Mouse (Mus musculus): Measurements from ENCODE around the gene Slc36a2. TPM values are rescaled to one million over a fixed set of nuclear protein-coding genes. Genes with fewer than 3 reads are reported as not detected.
A peak's percentile ranks its signal among the peaks of the same experiment; 100 is the strongest.

The Slc36a2 gene
- polyA plus RNA-seq, 1 experiment from 2014 or later: 2.9 TPM

DNA sequence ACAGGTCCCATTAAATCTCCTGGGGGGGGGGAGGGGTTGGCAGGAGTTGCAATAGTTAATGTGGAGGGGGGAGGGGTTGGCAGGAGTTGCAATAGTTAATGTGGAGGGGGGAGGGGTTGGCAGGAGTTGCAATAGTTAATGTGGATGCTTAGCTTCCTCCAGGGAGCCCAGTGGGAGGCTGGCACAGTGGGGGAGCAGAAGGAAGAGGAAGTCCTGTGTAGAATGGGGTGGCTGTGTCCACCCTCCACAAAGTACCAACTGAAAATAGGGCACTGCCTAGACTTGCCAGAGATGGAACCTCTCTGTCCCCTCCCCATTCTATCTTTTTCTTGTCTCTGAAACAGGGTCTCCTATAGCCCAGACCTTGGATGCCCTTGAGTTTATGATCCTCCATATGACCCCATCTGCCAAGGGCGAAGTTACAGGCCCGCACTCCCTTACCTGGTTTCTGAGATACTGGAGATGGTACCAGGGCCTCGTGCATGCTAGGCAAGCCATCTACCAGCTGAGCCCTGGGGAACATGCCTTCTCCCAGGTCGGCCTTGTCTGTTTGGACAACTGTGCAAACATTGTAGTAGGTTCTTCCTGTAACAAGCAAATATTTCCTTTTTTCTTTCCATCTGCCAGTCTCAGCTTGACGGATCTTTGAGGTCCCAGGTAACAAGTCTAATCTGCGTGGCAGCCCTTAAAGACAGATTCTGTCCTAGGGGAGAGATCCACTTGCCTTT is 24.9 kb upstream of the Slc36a2 start:
- WGBS: 71% methylated on average over 6 of the region's 6 CpGs
- Histone ChIP-seq H3K27me3 (replicated peaks) (peaks cover 8% of the 10 kb centered on the region; the same call in 1 of the 2 replicates), H3K27ac (replicated peaks) (no peak overlapping the region), H3K9me3 (no peaks in the 10 kb centered on the region), H3K9ac (no peak overlapping the region), H3K4me3 (no peak overlapping the region), H3K4me2 (no peak overlapping the region), H3K36me3 (0 out of 2 replicates have a peak, but pooled peaks cover 2% of the 10 kb centered on the region), H3K4me1 (peaks cover 10% of the 10 kb centered on the region)
- no peak for ATAC-seq (ENCODE audit: extremely low read depth, insufficient number of reproducible peaks, low FRiP score, low TSS enrichment)

GRCm38 (mm10) chr11:55209032-55209431 is 24.2 kb upstream of the Slc36a2 start:
- WGBS: 63% methylated on average over 2 of the region's 2 CpGs
- Histone ChIP-seq H3K27me3 (replicated peaks) (peaks cover 8% of the 10 kb centered on the region; the same call in 1 of the 2 replicates), H3K9ac (no peak overlapping the region), H3K4me2 (no peak overlapping the region), H3K4me3 (no peak overlapping the region), H3K4me1 (peaks cover 13% of the 10 kb centered on the region), H3K27ac (replicated peaks) (no peak overlapping the region), H3K36me3 (0 out of 2 replicates have a peak, but pooled peaks cover 2% of the 10 kb centered on the region), H3K9me3 (no peaks in the 10 kb centered on the region)
- ATAC-seq (ENCODE audit: extremely low read depth, insufficient number of reproducible peaks, low FRiP score, low TSS enrichment): no peak

DNA sequence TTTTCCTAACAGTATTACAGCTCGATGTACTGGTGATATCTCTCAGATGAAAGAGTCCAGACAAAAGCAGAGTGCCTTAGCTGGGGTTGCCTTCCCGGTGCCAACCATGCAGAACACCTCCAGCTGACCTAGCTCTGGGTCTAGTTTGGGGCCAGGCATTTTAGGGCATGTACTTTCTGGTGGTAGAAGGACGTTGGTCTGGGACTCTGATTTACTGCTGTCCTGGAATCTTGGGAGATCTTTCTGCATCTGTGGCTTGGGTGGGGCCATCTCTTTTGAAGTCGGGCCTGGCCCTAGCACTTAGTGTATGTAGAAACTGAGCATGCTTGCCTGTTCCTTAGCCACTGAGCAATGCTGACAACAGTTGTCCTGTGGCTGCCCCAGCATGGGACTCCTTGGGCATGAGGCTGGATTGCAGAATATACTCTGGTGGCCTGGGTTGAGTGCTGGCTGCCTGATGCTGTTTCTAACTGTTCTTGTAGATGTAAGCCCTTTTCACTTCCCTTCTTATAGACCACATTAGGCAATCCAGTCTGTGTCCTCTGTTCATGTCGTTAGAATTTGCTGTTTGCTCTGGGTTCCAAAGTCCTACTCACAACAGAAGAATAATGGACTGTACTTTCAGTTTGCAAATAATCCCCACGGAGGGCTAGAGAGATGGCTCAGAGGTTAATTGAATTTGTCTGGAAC is 23.3 kb upstream of the Slc36a2 start:
- WGBS: 55% methylated on average over 6 of the region's 6 CpGs
- H3K36me3 ChIP-seq: 0 out of 2 replicates have a peak, but pooled peaks cover 2% of the 10 kb centered on the region
- H3K9me3 ChIP-seq: no peaks in the 10 kb centered on the region
- H3K27me3 ChIP-seq (replicated peaks): peaks cover 8% of the 10 kb centered on the region; the same call in 1 of the 2 replicates
- H3K4me2 ChIP-seq: no peak overlapping the region
- peaks cover 13% of the 10 kb centered on the region for H3K4me1 ChIP-seq
- no peak overlapping the region for H3K4me3 ChIP-seq
- no peak overlapping the region for H3K9ac ChIP-seq
- no peak for ATAC-seq (ENCODE audit: extremely low read depth, insufficient number of reproducible peaks, low FRiP score, low TSS enrichment)
- no peak overlapping the region for H3K27ac ChIP-seq (replicated peaks)

DNA sequence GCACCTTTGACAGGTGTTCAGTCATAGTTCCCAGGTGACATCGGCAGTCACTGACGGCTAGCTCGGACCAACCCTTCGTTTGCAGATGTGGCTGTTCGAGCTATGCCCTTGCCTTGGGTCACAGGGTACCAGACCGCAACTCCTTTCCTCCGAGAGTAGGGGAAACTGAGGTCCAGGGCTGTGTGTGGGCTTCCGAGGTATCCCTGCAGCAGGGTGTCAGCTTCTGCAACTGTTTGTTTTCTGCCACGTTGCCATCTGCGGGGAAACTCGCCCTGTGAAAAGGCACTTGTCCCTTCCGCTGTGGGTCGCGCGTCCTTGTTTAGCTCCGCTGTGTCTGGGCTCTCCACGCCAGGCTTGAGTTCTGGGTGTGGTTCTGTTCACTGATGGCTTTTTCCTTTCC is 19.7 kb upstream of the Slc36a2 start:
- peak overlapping the region; percentile 81 for H3K4me3 ChIP-seq
- H3K4me2 ChIP-seq: peak overlapping the region; percentile 88
- no peak; the same call in 1 of the 2 replicates for ATAC-seq (ENCODE audit: extremely low read depth, insufficient number of reproducible peaks, low FRiP score, low TSS enrichment)
- no peaks in the 10 kb centered on the region for H3K9me3 ChIP-seq
- no peak overlapping the region for H3K27ac ChIP-seq (replicated peaks)
- H3K9ac ChIP-seq: peak overlapping the region; percentile 86
- WGBS: 5% methylated on average over 17 of the region's 17 CpGs
- H3K36me3 ChIP-seq: no peaks in the 10 kb centered on the region
- H3K27me3 ChIP-seq (replicated peaks): peaks cover 12% of the 10 kb centered on the region; the same call in 1 of the 2 replicates
- H3K4me1 ChIP-seq: peaks cover 9% of the 10 kb centered on the region

- Histone ChIP-seq H3K9me3 (no peaks in the 10 kb centered on the region), H3K4me3 (peak within 1 kb of the TSS; percentile 81), H3K36me3 (no peaks in the 10 kb centered on the region), H3K27ac (replicated peaks) (no peak within 1 kb of the TSS), H3K9ac (peak within 1 kb of the TSS; percentile 86), H3K27me3 (replicated peaks) (peaks cover 12% of the 10 kb centered on the region; the same call in 1 of the 2 replicates), H3K4me2 (peak within 1 kb of the TSS; percentile 88), H3K4me1 (peaks cover 8% of the 10 kb centered on the region)
- WGBS: under 1% methylated on average over 31 of the region's 31 CpGs
- peak; percentile 79 for ATAC-seq (ENCODE audit: extremely low read depth, insufficient number of reproducible peaks, low FRiP score, low TSS enrichment)
Measured at GRCm38 (mm10) chr11:55204159-55204596, 19.3 kb upstream of the Slc36a2 start, which contains the start of gene Slc36a1. TSS of gene Slc36a1 (plus strand) at chr11:55204350.

GRCm38 (mm10) chr11:55197740-55198510 is 13.0 kb upstream of the Slc36a2 start:
- H3K9ac ChIP-seq: no peak overlapping the region
- WGBS: 64% methylated on average over 8 of the region's 8 CpGs
- no peaks in the 10 kb centered on the region for H3K36me3 ChIP-seq
- peaks cover 9% of the 10 kb centered on the region for H3K4me1 ChIP-seq
- H3K27me3 ChIP-seq (replicated peaks): peaks cover 4% of the 10 kb centered on the region; the same call in 1 of the 2 replicates
- no peak for ATAC-seq (ENCODE audit: extremely low read depth, insufficient number of reproducible peaks, low FRiP score, low TSS enrichment)
- no peak overlapping the region for H3K4me3 ChIP-seq
- H3K4me2 ChIP-seq: no peak overlapping the region
- H3K9me3 ChIP-seq: no peaks in the 10 kb centered on the region
- H3K27ac ChIP-seq (replicated peaks): no peak overlapping the region

- ATAC-seq (ENCODE audit: extremely low read depth, insufficient number of reproducible peaks, low FRiP score, low TSS enrichment): no peak
- Histone ChIP-seq H3K27ac (replicated peaks) (no peak overlapping the region), H3K4me1 (peaks cover 9% of the 10 kb centered on the region), H3K4me2 (no peak overlapping the region), H3K9ac (no peak overlapping the region), H3K36me3 (no peaks in the 10 kb centered on the region), H3K27me3 (replicated peaks) (peaks cover 4% of the 10 kb centered on the region; the same call in 1 of the 2 replicates), H3K4me3 (no peak overlapping the region), H3K9me3 (no peaks in the 10 kb centered on the region)
- WGBS: 51% methylated on average over 6 of the region's 6 CpGs
Measured at GRCm38 (mm10) chr11:55197086-55197485, 12.2 kb upstream of the Slc36a2 start.

DNA sequence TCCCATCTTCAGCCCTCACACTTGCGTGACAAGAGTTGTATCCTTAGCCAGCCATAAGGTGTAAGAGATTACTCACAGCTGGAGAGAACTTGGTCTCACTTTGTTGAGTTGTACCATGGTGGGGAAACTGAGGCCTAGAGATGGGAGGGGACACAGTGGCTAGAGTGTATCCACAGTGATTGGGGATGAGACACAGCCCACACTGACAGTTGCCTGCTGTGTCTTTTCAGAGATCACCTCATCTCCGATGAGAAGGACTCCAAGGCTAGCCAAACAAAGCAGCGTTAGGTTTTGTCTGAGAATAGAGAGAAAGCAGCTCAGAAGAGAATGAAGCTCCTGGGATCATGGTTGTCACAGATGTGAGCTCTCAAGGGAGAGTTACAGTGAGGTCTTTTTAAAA is 5.3 kb upstream of the Slc36a2 start:
- no peaks in the 10 kb centered on the region for H3K27me3 ChIP-seq (replicated peaks)
- H3K4me1 ChIP-seq: peaks cover 24% of the 10 kb centered on the region
- H3K4me2 ChIP-seq: no peak overlapping the region
- H3K9me3 ChIP-seq: no peaks in the 10 kb centered on the region
- no peak overlapping the region for H3K27ac ChIP-seq (replicated peaks)
- ATAC-seq (ENCODE audit: extremely low read depth, insufficient number of reproducible peaks, low FRiP score, low TSS enrichment): no peak
- no peak overlapping the region for H3K9ac ChIP-seq
- no peak overlapping the region for H3K4me3 ChIP-seq
- 60% methylated on average over 3 of the region's 3 CpGs for WGBS
- no peaks in the 10 kb centered on the region for H3K36me3 ChIP-seq

DNA sequence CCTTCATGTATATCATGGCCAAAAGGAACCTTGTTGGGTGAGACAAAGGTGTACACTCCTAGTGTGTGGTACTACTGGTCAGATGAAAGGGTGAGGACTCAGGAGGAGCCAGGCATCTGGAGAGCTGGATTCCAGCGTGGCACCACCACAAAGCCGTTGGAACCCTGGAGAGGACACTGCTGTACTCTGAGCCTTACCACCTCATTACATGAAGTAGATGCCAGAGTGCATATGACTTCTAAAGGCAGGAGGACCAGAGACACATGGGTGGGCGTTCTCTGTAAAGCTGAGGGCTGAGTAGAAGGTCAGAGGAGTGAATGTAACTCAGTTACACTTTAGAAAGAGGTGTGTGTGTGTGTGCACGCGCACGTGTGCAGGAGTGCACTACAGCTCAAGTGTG is 2.9 kb upstream of the Slc36a2 start:
- ATAC-seq (ENCODE audit: extremely low read depth, insufficient number of reproducible peaks, low FRiP score, low TSS enrichment): no peak
- H3K9me3 ChIP-seq: no peaks in the 10 kb centered on the region
- H3K4me2 ChIP-seq: no peak overlapping the region
- peaks cover 15% of the 10 kb centered on the region for H3K4me1 ChIP-seq
- no peak overlapping the region for H3K4me3 ChIP-seq
- peak overlapping the region; percentile 82 for H3K27ac ChIP-seq (replicated peaks)
- no peak overlapping the region for H3K9ac ChIP-seq
- 76% methylated on average over 6 of the region's 6 CpGs for WGBS
- H3K36me3 ChIP-seq: no peaks in the 10 kb centered on the region
- no peaks in the 10 kb centered on the region for H3K27me3 ChIP-seq (replicated peaks)

GRCm38 (mm10) chr11:55187292-55187691 is 2.4 kb upstream of the Slc36a2 start:
- Histone ChIP-seq H3K36me3 (no peaks in the 10 kb centered on the region), H3K9ac (no peak overlapping the region), H3K27me3 (replicated peaks) (no peaks in the 10 kb centered on the region), H3K27ac (replicated peaks) (peak overlapping the region; percentile 82), H3K4me1 (peaks cover 15% of the 10 kb centered on the region), H3K9me3 (no peaks in the 10 kb centered on the region), H3K4me3 (no peak overlapping the region), H3K4me2 (no peak overlapping the region)
- WGBS: 41% methylated on average over 4 of the region's 4 CpGs
- ATAC-seq (ENCODE audit: extremely low read depth, insufficient number of reproducible peaks, low FRiP score, low TSS enrichment): no peak

DNA sequence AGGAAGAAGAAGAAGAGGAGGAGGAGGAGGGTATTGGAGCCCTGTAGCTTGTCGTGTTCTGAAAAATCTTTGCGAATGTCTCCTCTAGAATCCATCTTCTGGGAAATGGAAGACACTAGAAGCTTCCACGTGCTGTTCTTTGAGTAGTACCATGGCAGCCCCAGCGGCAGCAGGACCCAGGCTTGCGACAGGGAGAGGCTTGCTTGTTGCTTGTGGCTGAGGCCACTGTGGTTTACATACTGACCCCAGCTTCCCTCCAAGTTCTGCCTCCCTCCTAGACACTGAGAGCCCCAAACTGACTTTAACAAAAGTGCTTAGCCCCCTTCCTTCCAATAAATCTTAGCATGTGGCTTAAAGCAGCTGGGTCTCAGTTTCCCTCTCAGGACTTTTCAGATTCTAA is 631 bp downstream of the Slc36a2 start:
- Histone ChIP-seq H3K9ac (no peak overlapping the region), H3K4me3 (0 out of 2 replicates have a peak overlapping the region, but pooled peaks have one; percentile 22), H3K9me3 (no peaks in the 10 kb centered on the region), H3K27ac (replicated peaks) (no peak overlapping the region), H3K4me2 (peak overlapping the region; percentile 34; the same call in 1 of the 2 replicates), H3K4me1 (peaks cover 19% of the 10 kb centered on the region), H3K36me3 (no peaks in the 10 kb centered on the region), H3K27me3 (replicated peaks) (no peaks in the 10 kb centered on the region)
- ATAC-seq (ENCODE audit: extremely low read depth, insufficient number of reproducible peaks, low FRiP score, low TSS enrichment): no peak
- 82% methylated on average over 5 of the region's 5 CpGs for WGBS

Data from heart, embryonic 13.5 days (tissue).